Mouse (Mus musculus): ENCODE results near the gene Slmap.
A peak's percentile ranks its signal among the peaks of the same experiment; 100 is the strongest.
"Not testable (repeated sequence)": the region's sequence is repeated elsewhere in the genome, so short reads cannot be mapped to it uniquely, and the experiment has no call there.

Slmap gene

GRCm38 (mm10) chr14:26532752-26533151, 2.0 kb downstream of the Slmap start:
- DNase-seq (ENCODE audit: low spot score): no peak

GRCm38 (mm10) chr14:26531410-26532313, 3.1 kb downstream of the Slmap start:
- DNase-seq (ENCODE audit: low spot score): no peak

- DNase-seq (ENCODE audit: low spot score): no peak
Observed at GRCm38 (mm10) chr14:26530350-26530749, 4.4 kb downstream of the Slmap start.

GRCm38 (mm10) chr14:26528296-26528695, 6.4 kb downstream of the Slmap start:
- DNase-seq (ENCODE audit: low spot score): no peak

- DNase-seq (ENCODE audit: low spot score): no peak
Observed at GRCm38 (mm10) chr14:26525955-26526354, 8.8 kb downstream of the Slmap start.

GRCm38 (mm10) chr14:26523082-26523481, 11.6 kb downstream of the Slmap start:
- no peak for DNase-seq (ENCODE audit: low spot score)

GRCm38 (mm10) chr14:26519831-26520230, 14.9 kb downstream of the Slmap start:
- DNase-seq (ENCODE audit: low spot score): no peak

- DNase-seq (ENCODE audit: low spot score): no peak
Observed at GRCm38 (mm10) chr14:26517843-26518242, 16.9 kb downstream of the Slmap start.

GRCm38 (mm10) chr14:26516232-26516631, 18.5 kb downstream of the Slmap start:
- not testable (repeated sequence) for DNase-seq (ENCODE audit: low spot score)

GRCm38 (mm10) chr14:26515802-26516201, 18.9 kb downstream of the Slmap start:
- no peak for DNase-seq (ENCODE audit: low spot score)

- no peak for DNase-seq (ENCODE audit: low spot score)
Observed at GRCm38 (mm10) chr14:26510545-26510944, 24.2 kb downstream of the Slmap start.

- DNase-seq (ENCODE audit: low spot score): no peak
Observed at GRCm38 (mm10) chr14:26508150-26508549, 26.6 kb downstream of the Slmap start.

GRCm38 (mm10) chr14:26507361-26507760, 27.4 kb downstream of the Slmap start:
- DNase-seq (ENCODE audit: low spot score): no peak

GRCm38 (mm10) chr14:26504541-26504940, 30.2 kb downstream of the Slmap start:
- no peak for DNase-seq (ENCODE audit: low spot score)

GRCm38 (mm10) chr14:26500136-26500933, 34.4 kb downstream of the Slmap start:
- DNase-seq (ENCODE audit: low spot score): no peak

- no peak for DNase-seq (ENCODE audit: low spot score)
Observed at GRCm38 (mm10) chr14:26495021-26495420, 39.7 kb downstream of the Slmap start.

GRCm38 (mm10) chr14:26491150-26491549, 43.6 kb downstream of the Slmap start:
- DNase-seq (ENCODE audit: low spot score): peak; percentile 54

- DNase-seq (ENCODE audit: low spot score): no peak
Observed at GRCm38 (mm10) chr14:26488329-26489020, 46.3 kb downstream of the Slmap start.

GRCm38 (mm10) chr14:26486416-26487198, 48.1 kb downstream of the Slmap start:
- DNase-seq (ENCODE audit: low spot score): no peak

GRCm38 (mm10) chr14:26481457-26481856, 53.3 kb downstream of the Slmap start:
- no peak for DNase-seq (ENCODE audit: low spot score)

- DNase-seq (ENCODE audit: low spot score): no peak
Observed at GRCm38 (mm10) chr14:26477738-26478137, 57.0 kb downstream of the Slmap start.

GRCm38 (mm10) chr14:26476391-26476790, 58.3 kb downstream of the Slmap start:
- DNase-seq (ENCODE audit: low spot score): no peak

All from spleen, adult 12 weeks (tissue).